Mouse (Mus musculus): ENCODE measurements at regions not wholly inside any gene's neighbourhood (a gene's known extent, or its start where the extent isn't known, plus 50 kb on each side); places are given as distances from the start of the nearest gene placed in this dataset.

GRCm38 (mm10) chr1:138908860-138909259, 52.2 kb upstream of the 2310009B15Rik start:
- no peak for DNase-seq (ENCODE audit: low read depth)

- DNase-seq (ENCODE audit: low read depth): no peak
These were observed 53.0 kb upstream of the 2310009B15Rik start for GRCm38 (mm10) chr1:138909654-138910053.

GRCm38 (mm10) chr1:138912156-138912616, 51.0 kb upstream of the Dennd1b start:
- DNase-seq (ENCODE audit: low read depth): peak; percentile 47

- DNase-seq (ENCODE audit: low read depth): no peak
These were observed 50.3 kb upstream of the Dennd1b start for GRCm38 (mm10) chr1:138912928-138913327.

- DNase-seq (ENCODE audit: low read depth): no peak
These were observed 49.8 kb upstream of the Dennd1b start for GRCm38 (mm10) chr1:138913428-138913827.
